Mouse (Mus musculus) spleen, postnatal 36 days (tissue): ENCODE measurements at regions not wholly inside any gene's neighbourhood (a gene's known extent, or its start where the extent isn't known, plus 50 kb on each side); places are given as distances from the start of the nearest gene placed in this dataset.

Experiments used
- DNase-seq, 2 experiments: peaks; one replicate each; pipeline ENCODE4 v3.0.0; 2022; ENCODE audit warnings: low spot score in 2 of 2, mixed read lengths in 1 of 2

- DNase-seq: no peak
These were observed 565.4 kb upstream of the Pkn2 start for GRCm38 (mm10) chr3:143447005-143447709.

GRCm38 (mm10) chr3:143417401-143417800, 535.6 kb upstream of the Pkn2 start:
- DNase-seq: no peak

DNA sequence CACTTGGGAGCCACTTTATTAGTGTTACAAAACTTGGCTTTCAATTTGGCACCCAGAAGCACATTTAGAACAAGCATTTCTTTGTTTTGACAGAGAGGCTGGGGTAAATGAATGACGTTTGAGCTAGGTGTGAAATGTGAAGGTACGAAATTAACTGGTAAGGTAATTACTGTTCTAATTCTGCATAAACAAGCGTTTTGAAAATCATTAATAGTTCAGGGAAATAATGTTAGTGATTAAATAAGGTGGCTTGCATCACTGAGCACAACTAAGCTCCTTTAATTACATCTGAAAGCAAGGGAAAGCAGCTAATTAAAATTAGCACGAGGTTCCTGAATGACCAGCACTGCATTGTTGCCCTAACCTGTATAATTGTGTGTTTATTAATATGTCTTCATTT, 529.9 kb upstream of the Pkn2 start:
- no peak for DNase-seq

GRCm38 (mm10) chr3:143398966-143399365, 517.2 kb upstream of the Pkn2 start:
- DNase-seq: no peak

- no peak for DNase-seq
These were observed 502.6 kb upstream of the Pkn2 start for GRCm38 (mm10) chr3:143384357-143384756.

DNA sequence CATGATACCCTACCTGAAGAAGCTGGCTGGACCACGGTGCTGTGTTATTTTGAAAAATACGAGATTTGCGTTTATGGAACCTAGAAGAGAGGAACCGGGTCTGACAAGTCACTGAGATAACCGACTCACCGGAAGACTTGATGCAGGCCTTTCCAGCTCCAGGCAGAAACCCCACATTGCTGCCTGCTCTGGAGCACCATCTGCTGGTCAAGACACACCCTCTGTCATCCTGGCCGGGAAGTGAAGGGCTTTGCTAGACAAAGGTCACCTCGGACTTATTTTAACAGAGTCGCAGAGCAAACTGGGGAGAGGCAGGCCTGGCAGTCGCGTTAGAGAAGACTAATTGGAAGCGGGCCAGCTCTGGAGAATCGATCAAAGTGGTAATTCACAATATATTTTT, 497.4 kb upstream of the Pkn2 start:
- DNase-seq: peak; percentile 9 to 32

DNA sequence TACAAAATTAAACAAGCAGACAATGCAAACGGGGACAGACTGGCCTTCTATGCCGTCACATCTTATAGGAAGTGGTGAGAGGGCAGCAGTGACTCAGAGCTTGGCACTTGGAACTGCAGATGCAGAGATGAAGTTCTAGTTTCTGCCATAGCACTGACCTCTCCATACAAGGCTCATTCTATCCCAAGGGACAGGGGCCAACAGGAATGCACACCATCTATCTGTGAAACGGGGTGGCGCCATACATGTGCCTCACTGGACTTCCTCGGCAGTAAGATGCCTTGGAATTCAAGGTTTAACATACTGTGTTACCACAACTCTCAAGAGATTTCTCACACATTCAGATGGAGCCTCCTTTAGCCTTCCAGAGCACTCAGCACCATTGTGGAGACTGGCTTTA, 495.6 kb upstream of the Pkn2 start:
- no peak for DNase-seq

- no peak for DNase-seq
These were observed 493.8 kb upstream of the Pkn2 start for GRCm38 (mm10) chr3:143375527-143376061.

DNA sequence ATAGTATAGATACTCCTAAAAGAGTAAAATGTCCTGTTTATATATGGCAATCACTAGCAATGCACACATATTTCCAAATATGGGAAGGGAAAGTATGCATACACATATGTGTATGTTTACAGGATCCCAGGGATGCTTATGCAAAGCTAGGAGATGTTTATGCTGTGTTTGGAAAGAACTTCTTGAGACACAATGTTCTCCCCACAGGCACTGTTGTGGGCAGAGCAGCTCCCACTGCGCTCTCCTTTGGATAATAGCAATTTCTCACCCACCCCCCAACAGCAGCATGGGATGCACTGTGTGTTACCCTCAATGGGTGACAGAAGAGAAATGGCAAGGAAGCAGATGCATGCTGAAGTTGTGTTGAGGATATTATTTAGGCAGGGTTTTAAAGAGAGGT, 491.7 kb upstream of the Pkn2 start:
- no peak for DNase-seq

GRCm38 (mm10) chr3:143369002-143369401, 487.2 kb upstream of the Pkn2 start:
- DNase-seq: no peak

GRCm38 (mm10) chr3:143340032-143340431, 458.2 kb upstream of the Pkn2 start:
- no peak for DNase-seq

- no peak for DNase-seq
These were observed 451.5 kb upstream of the Pkn2 start for GRCm38 (mm10) chr3:143333339-143333738.

DNA sequence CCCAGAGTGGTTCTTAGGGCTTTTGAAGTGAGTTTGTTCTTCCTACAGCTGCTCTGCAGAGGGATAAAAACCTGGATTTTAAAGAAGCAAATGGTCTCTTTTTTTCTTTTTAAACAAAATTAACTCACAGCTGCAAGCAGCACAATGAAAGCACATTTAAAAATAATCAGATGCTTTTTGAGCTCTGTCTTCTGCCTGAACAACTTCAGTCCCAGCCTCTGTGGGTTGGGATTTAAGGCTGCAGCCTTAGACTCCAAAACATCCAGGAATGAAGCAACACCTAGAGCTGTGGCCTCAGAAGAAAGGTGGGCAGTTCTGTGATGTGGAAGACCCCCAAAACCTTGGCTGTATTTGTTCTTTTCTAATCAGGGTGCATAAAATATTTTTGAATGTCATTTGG, 446.7 kb upstream of the Pkn2 start:
- no peak for DNase-seq

GRCm38 (mm10) chr3:143327652-143328051, 445.8 kb upstream of the Pkn2 start:
- no peak for DNase-seq

DNA sequence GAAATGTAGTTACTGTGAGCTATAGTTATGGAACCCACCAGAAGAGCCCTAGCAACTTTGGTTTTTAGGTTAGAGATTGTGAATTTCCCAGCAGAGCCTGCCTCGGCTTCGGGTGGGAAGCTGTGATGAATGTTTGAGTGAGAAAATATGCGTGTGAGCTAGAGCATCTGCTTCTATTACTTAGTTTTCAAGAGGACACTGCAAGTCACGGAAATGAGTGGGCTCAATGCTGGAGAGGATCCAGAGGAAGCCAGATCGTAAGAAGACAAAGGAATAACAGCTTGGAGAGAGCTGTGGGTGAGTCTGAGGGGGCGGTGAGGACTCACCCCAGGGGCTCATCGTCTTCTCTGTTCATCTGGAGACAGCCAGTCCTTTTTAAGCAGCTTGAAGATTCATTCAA, 434.7 kb upstream of the Pkn2 start:
- DNase-seq: no peak

DNA sequence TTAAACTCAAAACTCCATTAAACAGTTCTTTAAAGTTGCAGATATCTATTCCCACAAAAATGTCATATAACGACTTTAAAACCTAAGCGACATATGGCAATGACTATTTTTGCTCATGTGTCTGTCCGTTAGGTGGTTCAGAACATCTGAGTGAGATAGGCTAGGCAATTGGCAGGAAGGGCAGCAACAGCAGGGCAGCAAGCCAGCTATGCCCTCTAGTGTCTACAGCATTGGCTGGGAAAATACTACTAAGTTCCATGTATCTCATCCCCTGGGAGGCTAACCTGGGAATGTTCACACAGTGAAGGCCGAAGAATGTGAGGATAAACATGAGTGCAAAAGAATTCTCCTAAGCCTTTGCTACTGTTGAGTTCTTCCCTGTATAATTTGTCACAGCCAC, 410.0 kb upstream of the Pkn2 start:
- no peak for DNase-seq

DNA sequence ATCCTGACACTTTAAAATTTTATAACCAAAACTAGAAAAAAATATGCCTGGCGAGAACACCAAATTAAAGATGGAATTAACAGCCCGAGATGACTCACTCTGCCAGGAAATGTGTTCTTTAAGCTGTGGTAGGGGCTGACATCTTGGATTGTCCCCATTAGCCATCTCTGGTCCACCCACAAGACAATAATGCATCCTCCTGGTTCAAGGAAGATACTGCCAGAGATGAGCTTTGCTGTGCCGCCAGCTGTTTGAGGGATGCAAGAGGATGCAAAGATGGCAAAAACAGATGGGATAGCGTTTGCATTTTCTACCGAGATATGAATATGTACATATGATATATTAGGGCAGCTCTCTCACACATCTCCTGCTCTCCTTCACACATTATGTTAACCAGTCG, 382.3 kb upstream of the Pkn2 start:
- DNase-seq: no peak

DNA sequence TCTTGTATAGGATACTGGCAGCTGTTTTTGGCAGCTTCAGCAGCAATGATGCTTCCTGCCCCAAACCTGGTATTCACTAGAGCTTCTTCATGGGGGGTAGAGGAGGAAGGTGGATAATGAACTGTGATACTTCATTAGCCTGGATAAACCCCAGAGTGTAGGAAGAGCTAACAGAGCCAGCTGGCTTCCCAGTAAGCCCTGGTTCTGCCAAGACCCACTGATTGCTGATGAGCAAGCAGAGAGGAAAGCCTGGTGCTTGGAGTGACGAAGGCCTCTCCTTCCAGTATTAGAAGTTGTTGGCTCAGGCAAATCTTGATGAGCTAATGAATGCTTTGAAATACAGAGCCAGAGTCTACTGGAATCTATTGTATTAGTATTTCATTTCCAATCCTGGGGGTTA, 370.8 kb upstream of the Pkn2 start:
- DNase-seq: no peak

DNA sequence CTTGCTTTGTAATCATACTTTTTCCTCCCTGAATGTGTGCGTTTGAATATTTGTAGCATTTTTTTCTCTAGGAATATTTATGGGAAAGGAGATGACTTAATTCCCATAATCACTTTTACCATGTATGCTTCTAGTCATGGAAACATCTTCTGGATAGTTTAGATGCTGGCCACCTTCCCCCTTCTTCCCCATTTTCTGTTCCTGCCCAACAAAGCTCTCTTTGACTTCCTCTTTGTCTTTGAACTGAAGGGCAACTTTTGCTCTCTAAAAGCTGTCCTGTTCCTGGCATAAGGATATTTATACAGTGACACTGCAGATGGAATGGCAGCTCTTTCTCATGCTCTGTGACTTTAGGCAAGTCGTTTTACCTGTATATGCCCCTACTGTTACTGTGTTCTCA, 370.2 kb upstream of the Pkn2 start:
- no peak for DNase-seq

DNA sequence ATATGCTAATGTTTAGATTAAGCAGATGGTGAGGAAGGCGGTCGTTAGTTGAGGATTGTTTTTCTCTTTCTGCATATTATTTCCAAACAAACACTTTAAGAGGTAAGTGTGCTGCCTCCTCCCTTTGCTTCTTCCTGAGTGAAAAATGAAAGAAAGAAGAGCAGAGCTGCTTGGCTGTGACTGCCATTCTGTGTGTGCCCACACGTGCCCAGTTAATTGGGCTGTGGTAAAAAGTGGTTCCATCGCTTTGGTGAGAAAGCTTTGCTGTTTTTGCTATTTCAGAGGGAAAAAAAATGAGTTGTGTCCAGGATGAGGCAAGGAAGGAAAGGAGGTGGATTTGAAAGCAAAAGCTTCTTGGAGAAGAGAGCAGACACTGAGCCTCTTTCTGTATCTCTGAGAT, 360.9 kb upstream of the Pkn2 start:
- DNase-seq: no peak

DNA sequence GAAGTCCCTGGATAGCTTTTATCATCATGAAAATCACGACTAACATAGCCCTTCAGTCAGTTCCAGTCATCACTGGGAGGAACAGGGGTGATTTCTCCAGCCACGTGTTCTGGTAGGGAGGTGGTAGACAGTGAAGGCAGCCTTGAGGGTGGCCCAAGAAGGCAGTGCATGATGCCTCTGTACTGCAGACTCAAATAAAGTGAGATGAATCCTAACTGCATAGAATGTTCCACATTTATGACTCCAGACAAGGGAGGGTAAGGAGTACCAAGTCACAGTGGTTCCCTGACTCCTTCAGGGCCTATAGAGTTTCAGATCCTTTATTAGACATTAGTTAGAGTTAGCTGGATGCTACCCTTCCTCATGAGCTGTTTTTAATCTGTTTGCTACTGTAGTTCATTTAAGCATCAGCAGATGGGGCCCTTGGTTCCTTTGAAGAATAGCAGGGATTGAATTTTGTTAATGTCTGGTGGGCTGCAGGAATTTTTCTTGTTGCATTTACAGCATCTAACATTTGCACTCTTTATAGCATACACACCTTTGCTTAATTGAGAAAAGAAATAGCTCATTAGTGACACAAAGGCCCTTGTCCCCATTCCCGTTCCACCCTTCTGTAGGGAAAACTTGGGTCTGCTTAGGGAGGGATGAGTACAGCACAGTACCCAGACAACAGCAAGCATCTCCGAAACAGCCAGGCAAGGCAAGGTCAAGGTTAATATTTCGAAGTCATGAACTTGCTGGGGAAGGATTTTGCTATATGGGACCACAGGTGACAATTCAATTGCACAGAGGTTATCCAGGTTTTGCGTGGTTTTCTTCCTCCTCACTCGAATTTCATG, 359.0 kb upstream of the Pkn2 start:
- no peak for DNase-seq

GRCm38 (mm10) chr3:143238546-143238945, 356.7 kb upstream of the Pkn2 start:
- DNase-seq: no peak
